Mouse (Mus musculus) intestine, embryonic 14.5 days (tissue): ENCODE data around the gene Gm26938. TPM values are rescaled to one million over a fixed set of nuclear protein-coding genes. Genes with fewer than 3 reads are reported as not detected.

Experiments
- ATAC-seq: fragments of 200-750 bp; cut with Nextera tagmentation; replicated peaks from 2 replicates; pipeline ENCODE4 v1.8.0; 2017; ENCODE audit warnings: low read depth, moderate number of reproducible peaks, moderate TSS enrichment, moderate library complexity; ENCODE audit not compliant: low FRiP score, low TSS enrichment
- DNase-seq: peaks from one replicate; pipeline ENCODE4 v3.0.0-alpha.2; 2018; ENCODE audit warnings: low spot score
- H3K27ac ChIP-seq: fragments of 300-500 bp; sonication (generic); 2 replicates; pipeline ENCODE4 v1.5.1; 2014; ENCODE audit warnings: low read depth, mild to moderate bottlenecking, control low read depth
- H3K27me3 ChIP-seq: fragments of 300-500 bp; sonication (generic); replicated peaks from 2 replicates; pipeline ENCODE4 v1.6.1; 2014; ENCODE audit warnings: low read length, control low read depth; ENCODE audit not compliant: control insufficient read depth, insufficient read depth
- H3K36me3 ChIP-seq: fragments of 300-500 bp; sonication (generic); 2 replicates; pipeline ENCODE4 v1.6.1; 2014; ENCODE audit warnings: low read length, control low read depth; ENCODE audit not compliant: control insufficient read depth, insufficient read depth
- H3K4me1 ChIP-seq: fragments of 300-500 bp; sonication (generic); replicated peaks from 2 replicates; pipeline ENCODE4 v1.6.1; 2014; ENCODE audit warnings: low read length, control low read depth, mixed read lengths; ENCODE audit not compliant: control insufficient read depth, insufficient read depth
- H3K4me2 ChIP-seq: fragments of 300-500 bp; sonication (generic); 2 replicates; pipeline ENCODE4 v1.6.1; 2014; ENCODE audit warnings: low read length
- H3K4me3 ChIP-seq: fragments of 300-500 bp; sonication (generic); 2 replicates; pipeline ENCODE4 v1.5.1; 2014; ENCODE audit warnings: low read depth, low read length, control low read depth, mixed read lengths
- H3K9ac ChIP-seq: fragments of 300-500 bp; sonication (generic); 2 replicates; pipeline ENCODE4 v1.6.1; 2014; ENCODE audit warnings: mild to moderate bottlenecking, low read length
- H3K9me3 ChIP-seq: fragments of 300-500 bp; sonication (generic); 2 replicates; pipeline ENCODE4 v1.6.1; 2016; ENCODE audit warnings: low read length, control low read depth; ENCODE audit not compliant: control insufficient read depth
- WGBS: fragments of 180-500 bp; shearing (Covaris S2); extraction: QIAGEN DNeasy Blood & Tissue Kit; methylation state at CpG from one replicate; pipeline ENCODE4 v1.1.7; 2014; 5-methylcytosine and 5-hydroxymethylcytosine counted together
- polyA plus RNA-seq: library from polyadenylated mRNA; unstranded; fragments of >200 nt; fragmentation: Nextera tagmentation; extraction: Ambion mirVana; gene quantifications from 2 replicates; pipeline ENCODE4 v1.2.1, GENCODE M21; 2014

Gene Gm26938
- polyA plus RNA-seq, 1 experiment from 2014 or later: not detected

DNA sequence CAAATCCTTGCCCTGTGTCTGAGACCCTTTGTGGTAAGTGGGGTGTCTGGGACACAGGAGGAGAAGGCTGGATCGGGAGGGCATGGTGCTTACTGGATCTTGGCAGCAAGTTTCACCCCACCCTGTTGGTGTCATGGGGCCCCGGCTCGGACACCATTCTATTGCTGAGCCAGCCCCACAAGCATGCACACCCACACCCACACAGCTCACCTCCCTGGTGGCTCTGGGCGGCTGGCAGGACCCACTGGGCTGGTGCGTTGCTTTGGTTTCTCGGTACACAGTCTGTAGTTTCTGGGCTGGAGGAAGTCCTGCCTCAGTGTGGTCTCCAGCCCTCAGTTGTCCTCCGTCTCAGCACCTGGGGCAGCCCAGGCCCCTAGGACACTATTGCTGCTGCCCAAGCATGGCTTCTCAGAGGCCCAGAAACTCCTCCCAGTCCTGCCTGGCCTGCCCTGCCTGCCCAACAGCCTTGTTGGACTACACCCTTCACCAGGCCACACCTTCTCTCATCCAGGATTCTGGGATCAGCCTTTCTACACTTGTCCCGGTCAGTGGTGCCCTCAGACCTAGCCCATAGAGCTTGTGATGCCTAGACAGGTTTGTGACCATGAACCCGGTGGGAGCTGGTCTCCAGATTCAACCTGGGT is 6.5 kb downstream of the Gm26938 start, which contains the start of gene Tmem184a:
Gene Tmem184a, minus strand, starts transcription at position 380 of the 644 bp plus-strand sequence.
- 84% methylated on average over 9 of the region's 9 CpGs for WGBS
- Histone ChIP-seq H3K36me3 (peaks cover 27% of the 10 kb centered on the region), H3K4me3 (no peak within 1 kb of the TSS), H3K4me1 (peaks cover 15% of the 10 kb centered on the region), H3K9ac (no peak within 1 kb of the TSS), H3K27ac (no peak within 1 kb of the TSS), H3K27me3 (peaks cover 4% of the 10 kb centered on the region; the same call in 1 of the 2 replicates), H3K9me3 (no peaks in the 10 kb centered on the region), H3K4me2 (no peak within 1 kb of the TSS)
- DNase-seq: no peak
- no peak for ATAC-seq

DNA sequence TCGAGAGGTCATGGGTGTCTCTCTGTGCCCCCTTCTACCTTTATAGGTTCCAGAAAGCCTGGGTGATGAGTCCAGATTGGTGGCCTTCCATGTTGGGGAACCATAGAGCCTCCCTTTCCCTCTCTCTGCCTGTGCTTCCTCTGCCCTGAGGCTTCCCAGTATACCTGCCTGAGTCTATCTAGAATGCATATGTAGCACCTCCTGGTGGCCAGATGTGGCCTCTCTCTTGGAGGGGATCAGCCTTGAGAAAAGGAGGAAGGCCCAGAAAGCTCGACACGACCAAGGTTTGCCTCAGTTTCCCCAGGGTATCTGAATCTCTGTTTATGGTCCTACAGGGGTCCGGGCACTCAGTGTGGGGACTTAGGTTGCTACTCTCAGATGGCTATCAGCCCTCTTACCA is 7.4 kb downstream of the Gm26938 start:
- Histone ChIP-seq H3K4me3 (no peak overlapping the region), H3K4me2 (no peak overlapping the region)
- DNase-seq: no peak

DNA sequence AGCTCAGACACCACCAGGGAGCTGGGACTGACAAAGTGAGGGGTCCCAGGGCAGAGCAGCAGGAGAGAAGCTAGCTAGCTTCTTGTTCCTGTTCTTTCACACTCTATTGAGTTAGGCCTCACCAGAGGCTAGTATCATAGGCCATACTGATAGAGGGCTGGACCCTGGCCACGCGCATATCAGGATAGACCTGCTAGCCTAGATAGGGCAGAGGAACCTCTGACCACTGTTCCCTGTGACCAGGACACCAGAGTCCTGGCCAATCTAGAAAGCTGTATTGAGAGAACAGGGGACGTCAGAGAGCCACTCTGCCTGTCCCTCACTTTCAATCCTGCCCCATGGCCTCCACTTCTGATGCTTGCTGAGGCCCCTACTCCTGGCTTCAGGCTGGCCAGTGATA is 8.2 kb downstream of the Gm26938 start:
- ATAC-seq (no peak), DNase-seq (no peak)
- Histone ChIP-seq H3K4me2 (no peak overlapping the region), H3K4me3 (no peak overlapping the region), H3K4me1 (peaks cover 18% of the 10 kb centered on the region), H3K9ac (no peak overlapping the region), H3K36me3 (peaks cover 14% of the 10 kb centered on the region), H3K9me3 (no peaks in the 10 kb centered on the region), H3K27me3 (peaks cover 19% of the 10 kb centered on the region), H3K27ac (no peak overlapping the region)
- 94% methylated on average over 3 of the region's 3 CpGs for WGBS

More for the DNA sequence above, 7.4 kb downstream of the Gm26938 start:
- Histone ChIP-seq H3K36me3 (peaks cover 21% of the 10 kb centered on the region), H3K27me3 (peaks cover 12% of the 10 kb centered on the region), H3K9ac (no peak overlapping the region), H3K4me1 (peaks cover 15% of the 10 kb centered on the region), H3K27ac (no peak overlapping the region), H3K9me3 (no peaks in the 10 kb centered on the region)
- ATAC-seq: no peak
- WGBS: 50% methylated on average over 4 of the region's 4 CpGs

DNA sequence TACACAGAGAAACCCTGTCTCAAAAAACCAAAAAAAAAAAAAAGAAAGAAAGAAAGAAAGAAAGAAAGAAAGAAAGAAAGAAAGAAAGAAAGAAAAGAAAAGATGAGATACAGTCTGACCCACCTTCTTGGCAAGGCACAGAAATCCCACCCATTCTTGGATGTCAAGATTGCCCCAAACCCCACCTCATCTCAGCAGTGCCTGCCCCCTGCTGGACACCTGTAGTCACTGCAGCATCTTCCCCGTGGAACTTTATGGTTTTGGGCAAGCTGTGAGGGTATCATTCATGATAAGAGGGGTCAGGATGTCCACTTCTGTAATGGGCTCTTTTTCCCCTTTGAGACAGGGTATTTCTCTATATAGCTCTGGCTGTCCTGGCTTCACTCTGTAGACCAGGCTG is 8.9 kb downstream of the Gm26938 start:
- peaks cover 17% of the 10 kb centered on the region for H3K4me1 ChIP-seq
- DNase-seq: no peak
- no peak overlapping the region for H3K4me3 ChIP-seq
- H3K36me3 ChIP-seq: peaks cover 6% of the 10 kb centered on the region
- WGBS: 8% methylated on average over 1 of the region's 1 CpGs
- no peaks in the 10 kb centered on the region for H3K9me3 ChIP-seq
- H3K4me2 ChIP-seq: no peak overlapping the region
- peaks cover 21% of the 10 kb centered on the region for H3K27me3 ChIP-seq
- H3K9ac ChIP-seq: no peak overlapping the region
- ATAC-seq: no peak
- H3K27ac ChIP-seq: no peak overlapping the region

DNA sequence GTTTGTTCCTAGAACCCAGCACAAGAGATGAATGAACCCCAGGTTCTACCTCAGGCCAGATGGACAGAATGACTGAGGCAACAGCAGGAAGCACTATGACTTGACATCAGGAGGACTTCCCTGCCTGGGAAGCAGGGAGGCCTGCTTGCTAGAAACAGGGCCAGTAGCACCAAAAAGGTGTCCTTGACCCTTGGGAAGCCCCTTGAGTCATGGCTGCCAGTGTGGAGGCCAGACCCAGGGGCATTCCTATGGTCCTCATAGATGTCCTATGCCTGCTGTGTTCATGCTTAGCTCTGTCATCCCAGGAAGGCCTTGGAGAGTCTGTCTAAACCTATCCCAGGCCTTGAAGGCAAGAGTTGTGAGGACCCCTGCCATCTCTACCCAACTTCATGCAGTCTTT is 9.8 kb downstream of the Gm26938 start:
- no peaks in the 10 kb centered on the region for H3K36me3 ChIP-seq
- no peak overlapping the region for H3K9ac ChIP-seq
- H3K4me3 ChIP-seq: no peak overlapping the region
- DNase-seq (no peak), ATAC-seq (no peak)
- no peak overlapping the region for H3K4me2 ChIP-seq
- H3K9me3 ChIP-seq: no peaks in the 10 kb centered on the region
- H3K27ac ChIP-seq: no peak overlapping the region
- peaks cover 8% of the 10 kb centered on the region; the same call in 1 of the 2 replicates for H3K4me1 ChIP-seq
- H3K27me3 ChIP-seq: peaks cover 26% of the 10 kb centered on the region

DNA sequence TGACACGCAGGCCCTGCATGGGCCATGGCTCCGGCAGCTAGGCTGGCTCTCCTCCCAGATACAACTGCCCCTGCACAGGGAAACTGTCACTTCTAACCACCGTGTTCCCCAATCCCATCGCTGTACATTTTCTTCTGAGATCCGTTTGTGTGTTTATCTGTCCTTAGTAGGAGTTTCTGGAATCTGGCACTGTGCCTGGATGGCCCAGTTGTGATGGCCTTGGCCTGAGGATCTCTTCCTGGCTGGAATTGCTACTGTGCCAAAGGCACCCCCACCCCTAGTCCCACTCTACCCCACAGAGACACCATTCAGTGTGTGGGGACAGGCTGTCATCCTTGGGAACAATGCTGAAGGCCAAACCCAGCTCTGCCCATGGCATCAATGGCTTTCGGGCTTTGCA is 10.2 kb downstream of the Gm26938 start:
- no peaks in the 10 kb centered on the region for H3K9me3 ChIP-seq
- no peak overlapping the region for H3K4me3 ChIP-seq
- H3K36me3 ChIP-seq: no peaks in the 10 kb centered on the region
- WGBS: 71% methylated on average over 6 of the region's 6 CpGs
- H3K9ac ChIP-seq: no peak overlapping the region
- H3K27me3 ChIP-seq: peaks cover 26% of the 10 kb centered on the region
- H3K4me1 ChIP-seq: peaks cover 4% of the 10 kb centered on the region; the same call in 1 of the 2 replicates
- DNase-seq: no peak
- ATAC-seq: no peak
- H3K4me2 ChIP-seq: no peak overlapping the region
- H3K27ac ChIP-seq: no peak overlapping the region

DNA sequence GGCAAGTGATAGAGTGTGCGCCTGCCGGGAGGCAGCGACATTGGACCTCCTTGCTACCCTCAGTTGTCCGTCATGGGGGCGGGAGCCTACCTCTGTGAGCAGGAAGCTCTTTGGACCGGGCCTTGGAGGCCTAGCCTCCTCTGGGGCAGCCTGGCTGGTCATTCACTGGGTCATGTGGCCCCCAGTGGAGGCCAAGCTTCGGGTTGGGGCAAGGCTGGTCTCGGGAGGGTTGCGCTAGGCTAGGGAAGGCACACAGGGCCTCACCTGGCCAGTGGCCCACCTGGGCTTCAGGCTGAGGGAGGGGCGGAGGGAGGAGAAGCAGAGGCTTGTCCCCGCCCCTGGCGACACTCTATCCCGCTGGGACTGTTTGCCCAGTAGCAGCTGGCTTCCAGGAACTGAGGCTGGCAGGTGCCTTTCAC is 12.2 kb downstream of the Gm26938 start:
- DNase-seq (no peak), ATAC-seq (peak; percentile 57)
- Histone ChIP-seq H3K4me2 (peak overlapping the region; percentile 31), H3K4me1 (0 out of 2 replicates have a peak, but pooled peaks cover 3% of the 10 kb centered on the region), H3K9ac (no peak overlapping the region), H3K27ac (0 out of 2 replicates have a peak overlapping the region, but pooled peaks have one; percentile 2), H3K4me3 (peak overlapping the region; percentile 29), H3K27me3 (peaks cover 26% of the 10 kb centered on the region), H3K36me3 (no peaks in the 10 kb centered on the region), H3K9me3 (no peaks in the 10 kb centered on the region)
- WGBS: 8% methylated on average over 13 of the region's 13 CpGs

DNA sequence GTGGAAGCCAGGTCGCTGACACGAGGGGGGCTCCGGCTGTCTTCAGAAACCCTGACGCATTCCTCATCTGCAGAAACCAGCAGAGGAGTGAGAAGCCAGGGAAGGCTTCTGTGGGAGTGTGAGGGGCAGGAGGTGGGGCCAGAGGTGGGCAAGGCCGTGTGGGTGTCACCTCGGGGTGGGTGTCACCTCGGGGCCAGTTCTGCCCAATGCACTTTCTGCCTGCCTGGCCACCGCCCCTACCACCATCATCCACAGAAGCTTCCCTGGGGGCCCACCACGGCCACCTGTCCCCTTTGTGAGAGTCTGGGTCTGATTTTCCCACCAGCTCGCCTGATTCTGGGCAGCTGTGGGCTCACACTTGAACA is 13.1 kb downstream of the Gm26938 start:
- H3K27ac ChIP-seq: no peak overlapping the region

More for the DNA sequence above, 13.1 kb downstream of the Gm26938 start:
- WGBS: 39% methylated on average over 10 of the region's 10 CpGs
- Histone ChIP-seq H3K4me1 (0 out of 2 replicates have a peak, but pooled peaks cover 3% of the 10 kb centered on the region), H3K9ac (no peak overlapping the region), H3K4me2 (peak overlapping the region; percentile 31), H3K9me3 (no peaks in the 10 kb centered on the region), H3K36me3 (no peaks in the 10 kb centered on the region), H3K27me3 (peaks cover 26% of the 10 kb centered on the region), H3K4me3 (no peak overlapping the region)
- DNase-seq (no peak), ATAC-seq (no peak)
